Mouse (Mus musculus) cerebellum, postnatal 14 days (tissue): ENCODE measurements at regions not wholly inside any gene's neighbourhood (a gene's known extent, or its start where the extent isn't known, plus 50 kb on each side); places are given as distances from the start of the nearest gene placed in this dataset.

Experiments used
- DNase-seq, 2 experiments: peaks; one replicate each; pipeline ENCODE4 v3.0.0; 2021; ENCODE audit warnings: mixed read lengths in 2 of 2

GRCm38 (mm10) chr15:62203951-62204905 lies 1281.4 kb upstream of the A1bg start:
- no peak for DNase-seq

- DNase-seq = no peak
Measured at GRCm38 (mm10) chr15:62202781-62203375, 1280.1 kb upstream of the A1bg start.

GRCm38 (mm10) chr15:62198721-62199120 lies 1275.9 kb upstream of the A1bg start:
- no peak for DNase-seq

GRCm38 (mm10) chr15:62198194-62198593 lies 1275.4 kb upstream of the A1bg start:
- no peak for DNase-seq

- no peak for DNase-seq
Measured at GRCm38 (mm10) chr15:62195440-62195839, 1272.6 kb upstream of the A1bg start.

GRCm38 (mm10) chr15:62192706-62193105 lies 1269.9 kb upstream of the A1bg start:
- DNase-seq = no peak

- no peak for DNase-seq
Measured at GRCm38 (mm10) chr15:62191641-62192040, 1268.8 kb upstream of the A1bg start.

GRCm38 (mm10) chr15:62190977-62191614 lies 1268.3 kb upstream of the A1bg start:
- DNase-seq = no peak

- no peak for DNase-seq
Measured at GRCm38 (mm10) chr15:62190224-62190910, 1267.6 kb upstream of the A1bg start.

- no peak for DNase-seq
Measured at GRCm38 (mm10) chr15:62189565-62190181, 1266.9 kb upstream of the A1bg start.

GRCm38 (mm10) chr15:62186548-62186947 lies 1263.7 kb upstream of the A1bg start:
- no peak for DNase-seq

- DNase-seq = no peak
Measured at GRCm38 (mm10) chr15:62183803-62184202, 1261.0 kb upstream of the A1bg start.

- no peak for DNase-seq
Measured at GRCm38 (mm10) chr15:62181454-62181910, 1258.7 kb upstream of the A1bg start.

- no peak for DNase-seq
Measured at GRCm38 (mm10) chr15:62180718-62181117, 1257.9 kb upstream of the A1bg start.

- no peak for DNase-seq
Measured at GRCm38 (mm10) chr15:62179801-62180200, 1257.0 kb upstream of the A1bg start.

GRCm38 (mm10) chr15:62178568-62178967 lies 1255.8 kb upstream of the A1bg start:
- no peak for DNase-seq

GRCm38 (mm10) chr15:62177768-62178410 lies 1255.1 kb upstream of the A1bg start:
- no peak for DNase-seq

GRCm38 (mm10) chr15:62176076-62176475 lies 1253.3 kb upstream of the A1bg start:
- DNase-seq = no peak

GRCm38 (mm10) chr15:62173633-62174543 lies 1251.1 kb upstream of the A1bg start:
- no peak for DNase-seq

- DNase-seq = no peak
Measured at GRCm38 (mm10) chr15:62171632-62172031, 1248.8 kb upstream of the A1bg start.

GRCm38 (mm10) chr15:62171167-62171566 lies 1248.4 kb upstream of the A1bg start:
- no peak for DNase-seq
